Mouse (Mus musculus) megakaryocyte, embryonic 14.5 days (primary cell): ENCODE measurements around the gene Rwdd1. TPM values are rescaled to one million over a fixed set of nuclear protein-coding genes. Genes with fewer than 3 reads are reported as not detected.

Source experiments
- H3K27me3 ChIP-seq: replicated peaks from 2 replicates; pipeline ENCODE3; 2012; ENCODE audit warnings: inconsistent platforms
- H3K36me3 ChIP-seq: replicated peaks from 2 replicates; pipeline ENCODE3; 2012; ENCODE audit warnings: low read length, inconsistent platforms, mixed read lengths
- H3K4me1 ChIP-seq: 2 replicates; pipeline ENCODE4 v1.6.1; 2012; ENCODE audit warnings: inconsistent platforms
- H3K4me3 ChIP-seq: replicated peaks from 2 replicates; pipeline ENCODE3; 2012; ENCODE audit warnings: moderate library complexity, mild to moderate bottlenecking, inconsistent platforms
- H3K9me3 ChIP-seq: 2 replicates; pipeline ENCODE4 v1.6.1; 2012; ENCODE audit warnings: inconsistent platforms
- FLI1 ChIP-seq: IDR thresholded peaks from 2 replicates; pipeline ENCODE4 v1.6.1; 2012; ENCODE audit warnings: low read length, inconsistent platforms, mixed read lengths
- GATA1 ChIP-seq: IDR thresholded peaks from 3 replicates; pipeline ENCODE4 v1.6.1; 2012; ENCODE audit warnings: mixed read lengths, low read length, inconsistent platforms, borderline replicate concordance
- polyA plus RNA-seq: library from polyadenylated mRNA; stranded (reverse); fragments of >175 nt; gene quantifications from 2 replicates; pipeline ENCODE4 v1.2.3, GENCODE M21; 2012; ENCODE audit warnings: low replicate concordance; ENCODE audit not compliant: insufficient read depth

Rwdd1 gene
- polyA plus RNA-seq, result 67.5 and 118 TPM in 2 replicates

DNA sequence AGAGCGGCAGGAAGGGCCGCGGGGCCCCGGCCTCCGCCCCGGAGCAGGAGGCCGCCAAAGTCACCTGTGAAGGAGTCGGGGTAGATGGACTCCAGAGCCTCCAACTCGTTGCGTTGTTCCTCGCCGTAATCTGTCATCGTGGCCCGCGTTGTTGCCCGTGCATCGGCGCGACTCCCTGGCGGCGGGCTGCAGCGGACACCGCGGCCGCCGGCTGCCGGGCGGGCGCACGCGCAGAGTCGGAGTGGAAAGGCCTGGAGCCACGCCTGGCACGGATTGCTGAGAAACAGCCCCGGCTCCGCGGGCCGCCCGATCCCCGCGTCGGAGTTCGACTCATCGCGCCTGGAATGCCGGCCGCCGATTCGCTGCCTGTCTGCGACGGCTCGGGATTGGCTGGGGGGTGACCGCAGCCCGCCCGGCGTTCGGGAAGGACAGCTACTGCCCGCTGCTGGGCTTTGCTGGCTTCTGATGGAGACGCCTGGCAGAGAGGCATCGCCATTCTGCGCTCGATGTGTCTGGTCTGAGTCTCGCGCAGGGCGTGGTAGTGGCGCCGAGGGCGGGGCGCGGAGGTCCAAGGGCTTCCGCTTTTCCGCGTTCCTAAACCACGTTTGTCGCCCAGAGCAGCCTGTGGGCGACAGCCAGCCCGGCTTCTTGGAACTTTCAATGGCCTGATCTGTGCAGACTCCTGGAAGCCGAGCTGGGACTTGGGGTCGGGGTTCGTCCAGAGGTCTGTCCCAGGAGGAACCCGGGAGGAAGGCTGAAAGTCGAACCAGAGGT lies at the start of gene Rwdd1:
Gene Rwdd1 (minus strand): TSS at position 323 of the 774 bp plus-strand sequence.
- H3K9me3 ChIP-seq, result no peaks in the 10 kb centered on the region
- peaks cover 12% of the 10 kb centered on the region for H3K36me3 ChIP-seq
- no peak for TF ChIP-seq GATA1
- peak; percentile 42; the same call in 1 of the 2 replicates for TF ChIP-seq FLI1
- peaks cover 60% of the 10 kb centered on the region for H3K4me1 ChIP-seq
- peak within 1 kb of the TSS; percentile 99 for H3K4me3 ChIP-seq
- no peaks in the 10 kb centered on the region for H3K27me3 ChIP-seq

- H3K27me3 ChIP-seq, result no peaks in the 10 kb centered on the region
- TF ChIP-seq GATA1 (no peak), FLI1 (no peak)
- no peaks in the 10 kb centered on the region for H3K9me3 ChIP-seq
- H3K4me3 ChIP-seq, result no peak overlapping the region
- no peaks in the 10 kb centered on the region for H3K4me1 ChIP-seq
- H3K36me3 ChIP-seq, result no peaks in the 10 kb centered on the region
Observed at GRCm38 (mm10) chr10:34066591-34066990, 47.2 kb upstream of the Rwdd1 start.

GRCm38 (mm10) chr10:34053987-34054386 lies 34.6 kb upstream of the Rwdd1 start:
- Histone ChIP-seq H3K4me1 (no peaks in the 10 kb centered on the region), H3K27me3 (peaks cover 2% of the 10 kb centered on the region), H3K4me3 (no peak overlapping the region), H3K36me3 (no peaks in the 10 kb centered on the region), H3K9me3 (no peaks in the 10 kb centered on the region)
- no peak for TF ChIP-seq GATA1
- TF ChIP-seq FLI1, result no peak

GRCm38 (mm10) chr10:34044210-34044609 lies 24.8 kb upstream of the Rwdd1 start, which contains the start of gene Calhm4:
TSS of gene Calhm4 (minus strand) at chr10:34044310.
- no peak within 1 kb of the TSS for H3K4me3 ChIP-seq
- no peaks in the 10 kb centered on the region for H3K36me3 ChIP-seq
- no peaks in the 10 kb centered on the region for H3K4me1 ChIP-seq
- peaks cover 5% of the 10 kb centered on the region for H3K27me3 ChIP-seq
- TF ChIP-seq FLI1 (no peak), GATA1 (no peak)
- H3K9me3 ChIP-seq, result no peaks in the 10 kb centered on the region

GRCm38 (mm10) chr10:34037401-34037800 lies 18.0 kb upstream of the Rwdd1 start, which contains the start of gene Trappc3l:
TSS of gene Trappc3l (plus strand) at chr10:34037597.
- no peaks in the 10 kb centered on the region for H3K36me3 ChIP-seq
- H3K9me3 ChIP-seq, result no peaks in the 10 kb centered on the region
- TF ChIP-seq GATA1 (no peak), FLI1 (no peak)
- no peak within 1 kb of the TSS for H3K4me3 ChIP-seq
- peaks cover 8% of the 10 kb centered on the region for H3K4me1 ChIP-seq
- H3K27me3 ChIP-seq, result peaks cover 2% of the 10 kb centered on the region

- Histone ChIP-seq H3K4me1 (peaks cover 8% of the 10 kb centered on the region), H3K36me3 (no peaks in the 10 kb centered on the region), H3K27me3 (peaks cover under 1% of the 10 kb centered on the region)
Observed at GRCm38 (mm10) chr10:34036587-34036986, 17.2 kb upstream of the Rwdd1 start.

GRCm38 (mm10) chr10:34033630-34034305 lies 14.3 kb upstream of the Rwdd1 start:
- TF ChIP-seq GATA1, result no peak
- TF ChIP-seq FLI1, result no peak
- Histone ChIP-seq H3K4me3 (peak overlapping the region; percentile 84), H3K4me1 (peaks cover 20% of the 10 kb centered on the region), H3K9me3 (no peaks in the 10 kb centered on the region), H3K27me3 (peaks cover 2% of the 10 kb centered on the region), H3K36me3 (no peaks in the 10 kb centered on the region)

More at GRCm38 (mm10) chr10:34036587-34036986, 17.2 kb upstream of the Rwdd1 start:
- H3K4me3 ChIP-seq, result no peak overlapping the region
- no peak for TF ChIP-seq GATA1
- no peaks in the 10 kb centered on the region for H3K9me3 ChIP-seq

- Histone ChIP-seq H3K36me3 (no peaks in the 10 kb centered on the region), H3K4me3 (no peak overlapping the region), H3K27me3 (peaks cover 2% of the 10 kb centered on the region), H3K9me3 (no peaks in the 10 kb centered on the region), H3K4me1 (peaks cover 20% of the 10 kb centered on the region)
- TF ChIP-seq GATA1, result no peak
- TF ChIP-seq FLI1, result no peak
Observed at GRCm38 (mm10) chr10:34030322-34030721, 10.9 kb upstream of the Rwdd1 start.

GRCm38 (mm10) chr10:34018746-34019301 lies 600 bp downstream of the Rwdd1 start:
- Histone ChIP-seq H3K9me3 (no peaks in the 10 kb centered on the region), H3K36me3 (peaks cover 15% of the 10 kb centered on the region), H3K4me3 (peak overlapping the region; percentile 99), H3K27me3 (no peaks in the 10 kb centered on the region), H3K4me1 (peaks cover 60% of the 10 kb centered on the region)
- no peak for TF ChIP-seq FLI1
- TF ChIP-seq GATA1, result no peak

GRCm38 (mm10) chr10:34013241-34013640 lies 6.2 kb downstream of the Rwdd1 start:
- H3K27me3 ChIP-seq, result no peaks in the 10 kb centered on the region
- H3K36me3 ChIP-seq, result peaks cover 44% of the 10 kb centered on the region
- H3K9me3 ChIP-seq, result no peaks in the 10 kb centered on the region
- peaks cover 19% of the 10 kb centered on the region for H3K4me1 ChIP-seq
- H3K4me3 ChIP-seq, result no peak overlapping the region
- TF ChIP-seq GATA1 (no peak), FLI1 (no peak)
